Mouse (Mus musculus): Measurements from ENCODE around the gene Cpt1b. TPM values are rescaled to one million over a fixed set of nuclear protein-coding genes. Genes with fewer than 3 reads are reported as not detected.

Gene Cpt1b
- 0.36 TPM for polyA plus RNA-seq (2017; shearing (Covaris generic))

DNA sequence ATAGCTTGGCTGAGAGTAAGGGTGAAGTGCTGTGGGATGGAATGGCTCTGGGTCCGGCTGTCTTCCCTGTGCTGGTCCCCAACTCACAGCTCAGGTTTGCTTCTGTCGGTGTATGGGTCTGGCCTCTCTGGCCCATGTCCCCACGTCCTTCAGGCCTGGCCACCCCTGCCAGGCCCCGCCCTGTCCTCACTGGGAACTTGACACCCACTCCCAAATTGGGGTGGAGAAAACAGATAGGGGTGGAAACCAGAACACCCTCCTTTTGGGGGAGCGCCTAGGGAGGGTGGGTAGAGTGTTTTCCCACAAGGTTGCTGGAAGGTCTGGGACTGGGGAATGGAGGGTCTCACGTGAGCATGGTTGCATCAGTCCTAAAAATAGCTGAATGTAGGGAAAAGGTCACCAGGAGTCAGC, at the start of gene Cpt1b:
Cpt1b (minus strand) TSS at position 153 of the 411 bp plus-strand sequence.

GRCm38 (mm10) chr15:89453865-89454478, 28.3 kb upstream of the Cpt1b start, which contains the start of gene Mapk8ip2:
Gene Mapk8ip2 (plus strand): TSS chr15:89453913.

DNA sequence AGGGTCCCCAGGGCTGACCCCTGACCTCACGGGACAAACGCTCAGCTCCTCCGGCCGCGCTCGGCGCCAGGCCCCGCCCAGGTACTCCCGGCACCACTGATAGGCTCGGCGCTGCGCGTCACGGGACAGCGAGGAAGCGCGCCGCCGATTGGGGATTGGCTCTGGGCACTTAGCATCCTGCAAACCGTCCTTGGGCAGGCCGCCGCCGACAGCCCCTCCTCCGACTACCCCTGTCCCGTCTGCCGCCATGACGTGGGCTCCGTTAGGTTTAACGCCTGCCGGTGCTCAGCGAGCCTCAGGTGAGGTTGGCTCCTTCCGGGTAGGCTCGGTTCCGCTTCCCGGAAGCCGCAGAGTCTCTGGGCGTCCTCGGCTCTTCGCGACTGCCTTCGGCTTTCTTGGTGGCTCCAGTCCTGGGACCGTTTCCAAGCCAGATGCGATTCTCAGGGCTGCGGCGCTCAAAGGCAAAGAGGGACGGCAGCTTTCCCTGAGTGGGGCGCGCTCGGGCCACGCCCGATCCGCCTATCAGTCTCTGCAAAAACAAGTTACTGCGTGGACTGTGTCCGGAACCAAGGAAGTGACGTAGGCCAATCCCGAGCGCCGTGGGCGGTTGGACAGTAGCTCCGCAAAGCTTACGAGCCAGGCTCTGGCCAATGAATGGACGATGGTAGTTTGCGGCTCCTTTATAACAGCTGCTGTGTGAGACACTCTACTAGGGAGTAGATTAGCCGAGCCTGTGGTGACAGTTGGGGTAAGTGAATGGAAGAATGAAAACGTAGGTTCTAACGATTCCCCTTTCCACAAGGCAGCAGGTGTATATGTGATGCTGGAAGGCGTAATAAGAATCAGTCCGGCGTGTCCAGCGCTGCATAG, 3.9 kb upstream of the Cpt1b start, which contains the start of the genes C730034F03Rik, Gm44502 and Chkb:
C730034F03Rik (plus strand) TSS at position 238 of the 870 bp plus-strand sequence.
Gm44502 (minus strand) TSS at position 345 of the 870 bp plus-strand sequence.
Chkb (minus strand) TSS at position 557 of the 870 bp plus-strand sequence.

GRCm38 (mm10) chr15:89410118-89410517, 15.5 kb downstream of the Cpt1b start, which contains the start of gene Syce3:
Gene Syce3 (minus strand): TSS chr15:89410503.

GRCm38 (mm10) chr15:89384617-89385016, 41.0 kb downstream of the Cpt1b start, which contains the start of gene Klhdc7b:
Gene Klhdc7b (plus strand): TSS chr15:89384917.

GRCm38 (mm10) chr15:89378831-89379401, 46.7 kb downstream of the Cpt1b start, which contains the start of gene Odf3b:
Gene Odf3b (minus strand): TSS chr15:89379282.

DNA sequence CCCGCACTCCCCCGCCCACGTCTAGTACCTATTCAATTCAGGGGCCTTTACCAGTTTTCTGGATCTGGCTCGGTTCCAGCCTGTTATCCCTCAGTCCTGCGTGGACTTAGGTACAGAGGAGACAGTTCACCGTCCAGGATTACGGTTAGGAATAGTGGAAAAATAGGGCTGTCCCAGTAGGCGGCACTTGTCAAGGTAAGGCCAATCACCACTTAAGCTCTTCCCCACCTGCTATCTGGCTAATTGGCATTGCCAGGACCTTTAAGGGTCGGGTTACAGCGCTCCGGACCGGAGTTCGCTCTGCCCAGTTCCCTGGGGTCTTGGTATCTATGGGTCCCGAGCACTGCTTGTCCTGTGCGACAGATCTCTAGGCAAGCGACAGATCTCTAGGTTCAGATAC, 48.7 kb downstream of the Cpt1b start, which contains the start of gene Tymp:
Tymp (minus strand) TSS at position 83 of the 400 bp plus-strand sequence.

DNA sequence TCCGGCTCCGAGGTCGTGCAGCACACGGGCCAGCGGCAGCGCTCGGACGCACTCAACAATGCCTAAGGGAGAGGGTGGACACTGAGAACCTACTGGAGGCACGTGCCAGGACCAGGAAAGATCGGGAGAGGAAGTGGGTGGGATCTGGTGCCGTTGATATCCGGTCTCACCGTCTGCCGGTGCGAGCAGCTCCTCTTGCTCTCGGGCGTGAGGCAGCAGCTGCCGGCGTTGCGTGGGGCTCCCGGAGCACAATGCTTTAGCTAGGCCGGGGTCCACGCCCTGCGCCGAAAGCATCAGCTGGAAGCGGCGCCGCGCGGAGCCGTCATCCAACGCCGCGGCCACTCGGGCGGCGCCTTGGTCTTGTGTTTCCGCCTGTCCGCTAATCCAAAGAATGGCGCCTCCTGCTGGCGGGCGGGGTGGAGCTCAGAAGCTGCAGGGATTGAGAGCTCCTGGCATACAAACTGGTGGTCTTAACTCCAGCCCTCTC, 51.9 kb downstream of the Cpt1b start, which contains the start of gene Sco2:
Sco2 (minus strand) TSS at position 85 of the 487 bp plus-strand sequence.

Other genes with a start within 250 kb of the Cpt1b start
- gene Plxnb2, start 245.1 kb downstream of the Cpt1b start, polyA plus RNA-seq (2017; shearing (Covaris generic)) = 4.8 TPM
- gene Dennd6b, start 229.4 kb downstream of the Cpt1b start, polyA plus RNA-seq (2017; shearing (Covaris generic)) = 49.0 TPM
- gene Ppp6r2, start 214.3 kb downstream of the Cpt1b start, polyA plus RNA-seq (2017; shearing (Covaris generic)) = 20.3 TPM
- 226 TPM for gene Sbf1, start 110.6 kb downstream of the Cpt1b start, polyA plus RNA-seq (2017; shearing (Covaris generic))
- not detected for gene Adm2, start 103.1 kb downstream of the Cpt1b start, polyA plus RNA-seq (2017; shearing (Covaris generic))
- not detected for gene Miox, start 91.5 kb downstream of the Cpt1b start, polyA plus RNA-seq (2017; shearing (Covaris generic))
- 61.9 TPM for gene Lmf2, start 70.2 kb downstream of the Cpt1b start, polyA plus RNA-seq (2017; shearing (Covaris generic))
- 177 TPM for gene Ncaph2, start 70.1 kb downstream of the Cpt1b start, polyA plus RNA-seq (2017; shearing (Covaris generic))
- 13.1 TPM for gene Sco2, start 52.0 kb downstream of the Cpt1b start, polyA plus RNA-seq (2017; shearing (Covaris generic))
- 2.2 TPM for gene Tymp, start 48.8 kb downstream of the Cpt1b start, polyA plus RNA-seq (2017; shearing (Covaris generic))
- 1.4 TPM for gene Odf3b, start 46.6 kb downstream of the Cpt1b start, polyA plus RNA-seq (2017; shearing (Covaris generic))
- gene Klhdc7b, start 40.9 kb downstream of the Cpt1b start, polyA plus RNA-seq (2017; shearing (Covaris generic)) = 0.08 TPM
- gene Syce3, start 15.4 kb downstream of the Cpt1b start, polyA plus RNA-seq (2017; shearing (Covaris generic)) = not detected
- 6.5 TPM for gene C730034F03Rik, start 3.7 kb upstream of the Cpt1b start, polyA plus RNA-seq (2017; shearing (Covaris generic))
- not detected for gene Gm44502, start 3.8 kb upstream of the Cpt1b start, polyA plus RNA-seq (2017; shearing (Covaris generic))
- 119 TPM for gene Chkb, start 4.0 kb upstream of the Cpt1b start, polyA plus RNA-seq (2017; shearing (Covaris generic))
- 0.19 TPM for gene Mapk8ip2, start 28.1 kb upstream of the Cpt1b start, polyA plus RNA-seq (2017; shearing (Covaris generic))
- 23.2 TPM for gene Arsa, start 51.6 kb upstream of the Cpt1b start, polyA plus RNA-seq (2017; shearing (Covaris generic))
- not detected for gene Shank3, start 73.8 kb upstream of the Cpt1b start, polyA plus RNA-seq (2017; shearing (Covaris generic))
- not detected for gene Acr, start 142.5 kb upstream of the Cpt1b start, polyA plus RNA-seq (2017; shearing (Covaris generic))
- gene Rabl2, start 166.1 kb upstream of the Cpt1b start, polyA plus RNA-seq (2017; shearing (Covaris generic)) = 1.9 TPM